Mouse (Mus musculus): ENCODE results near the gene Slc2a1. TPM values are rescaled to one million over a fixed set of nuclear protein-coding genes. Genes with fewer than 3 reads are reported as not detected.

Gene Slc2a1
- polyA plus RNA-seq, 1 experiment from 2014 or later, result 78.8 TPM

DNA sequence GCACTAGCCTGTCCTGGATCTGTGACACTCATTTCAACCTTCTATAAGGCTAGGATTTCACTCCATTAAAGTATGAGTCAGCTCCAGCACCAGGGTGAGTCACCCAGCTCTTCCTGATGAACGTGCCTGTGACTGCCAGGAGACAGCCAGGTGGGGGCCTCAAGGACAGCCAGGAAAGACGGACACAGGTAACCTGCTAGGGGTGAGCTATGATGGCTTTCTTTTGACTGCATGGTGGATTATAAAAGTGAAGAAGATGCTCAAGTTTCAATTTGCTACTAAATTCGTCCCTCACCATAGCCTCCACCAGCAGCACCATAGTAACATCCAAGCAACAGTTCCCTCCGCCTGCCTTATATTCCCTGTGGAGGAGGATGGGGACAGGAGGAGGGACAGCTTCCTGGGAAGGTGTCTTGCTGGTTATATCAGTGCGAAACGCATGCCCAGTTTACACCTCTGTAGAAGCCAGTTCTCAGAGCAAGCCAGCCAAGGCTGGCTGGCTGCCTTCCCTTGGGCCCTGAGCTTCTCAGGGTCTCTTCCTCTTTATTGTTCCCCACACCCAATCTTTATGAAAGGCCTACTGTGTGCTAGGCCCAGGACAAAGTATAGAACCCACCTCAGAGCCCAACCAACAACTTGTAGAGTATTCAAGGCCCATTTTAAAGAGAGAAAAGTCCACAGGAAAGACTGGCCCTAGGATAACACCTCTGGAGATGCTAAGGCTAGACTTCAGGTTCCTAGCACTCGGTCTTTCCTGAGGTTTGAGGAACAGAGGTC lies 6.0 kb upstream of the Slc2a1 start:
- no peaks in the 10 kb centered on the region for H3K36me3 ChIP-seq
- WGBS, result 85% methylated on average over 7 of the region's 7 CpGs
- H3K4me2 ChIP-seq, result no peak overlapping the region
- H3K4me1 ChIP-seq, result peaks cover 18% of the 10 kb centered on the region
- H3K9ac ChIP-seq (replicated peaks), result no peak overlapping the region
- no peak overlapping the region for H3K27ac ChIP-seq (replicated peaks)
- no peak overlapping the region for H3K4me3 ChIP-seq (replicated peaks)
- no peaks in the 10 kb centered on the region for H3K9me3 ChIP-seq (replicated peaks)
- no peak for ATAC-seq (ENCODE audit: low FRiP score)
- no peaks in the 10 kb centered on the region for H3K27me3 ChIP-seq (replicated peaks)

GRCm38 (mm10) chr4:119104847-119105246 lies 3.7 kb upstream of the Slc2a1 start:
- Histone ChIP-seq H3K4me2 (peak overlapping the region; percentile 75), H3K9me3 (replicated peaks) (no peaks in the 10 kb centered on the region), H3K9ac (replicated peaks) (no peak overlapping the region)

GRCm38 (mm10) chr4:119105704-119106103 lies 2.8 kb upstream of the Slc2a1 start:
- ATAC-seq (ENCODE audit: low FRiP score), result 0 out of 2 replicates have a peak, but pooled peaks have one; percentile 11
- Histone ChIP-seq H3K9me3 (replicated peaks) (no peaks in the 10 kb centered on the region), H3K36me3 (no peaks in the 10 kb centered on the region), H3K27me3 (replicated peaks) (no peaks in the 10 kb centered on the region), H3K9ac (replicated peaks) (peak overlapping the region; percentile 49), H3K4me2 (peak overlapping the region; percentile 75), H3K4me3 (replicated peaks) (peak overlapping the region; percentile 41), H3K27ac (replicated peaks) (peak overlapping the region; percentile 56; the same call in 1 of the 2 replicates), H3K4me1 (peaks cover 43% of the 10 kb centered on the region)
- WGBS, result 2% methylated on average over 18 of the region's 18 CpGs

More at GRCm38 (mm10) chr4:119104847-119105246, 3.7 kb upstream of the Slc2a1 start:
- Histone ChIP-seq H3K27me3 (replicated peaks) (no peaks in the 10 kb centered on the region), H3K4me3 (replicated peaks) (no peak overlapping the region), H3K36me3 (no peaks in the 10 kb centered on the region), H3K27ac (replicated peaks) (no peak overlapping the region), H3K4me1 (peaks cover 34% of the 10 kb centered on the region)
- 60% methylated on average over 4 of the region's 4 CpGs for WGBS
- ATAC-seq (ENCODE audit: low FRiP score), result no peak

- Histone ChIP-seq H3K4me1 (peaks cover 61% of the 10 kb centered on the region), H3K27ac (replicated peaks) (0 out of 2 replicates have a peak overlapping the region, but pooled peaks have one; percentile 95)
These were observed 644 bp upstream of the Slc2a1 start for GRCm38 (mm10) chr4:119107867-119108266.

DNA sequence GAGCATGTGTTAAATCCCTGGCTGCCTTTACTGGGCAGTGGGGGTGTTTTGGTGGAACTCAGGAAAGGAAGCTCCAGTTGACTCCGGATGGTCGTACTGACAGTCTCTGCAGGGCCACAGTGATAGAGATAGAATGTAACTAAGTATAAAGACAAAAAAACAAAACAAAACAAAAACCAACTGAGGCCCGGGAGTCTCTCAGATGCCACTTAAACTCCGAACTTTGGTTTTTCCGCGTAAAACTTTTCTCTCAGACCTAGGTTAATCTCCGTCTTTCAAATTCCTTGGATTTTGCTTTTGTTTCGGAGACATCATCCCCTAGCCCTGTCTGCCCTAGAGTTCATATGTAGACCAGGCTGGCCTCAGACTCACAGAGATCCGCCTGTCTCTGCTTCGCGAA lies 1.1 kb downstream of the Slc2a1 start:
- WGBS, result 2% methylated on average over 11 of the region's 11 CpGs
- Histone ChIP-seq H3K27ac (replicated peaks) (no peak overlapping the region), H3K9ac (replicated peaks) (peak overlapping the region; percentile 91), H3K4me2 (peak overlapping the region; percentile 84), H3K4me1 (peaks cover 61% of the 10 kb centered on the region), H3K27me3 (replicated peaks) (no peaks in the 10 kb centered on the region), H3K36me3 (no peaks in the 10 kb centered on the region), H3K4me3 (replicated peaks) (peak overlapping the region; percentile 89), H3K9me3 (replicated peaks) (no peaks in the 10 kb centered on the region)
- ATAC-seq (ENCODE audit: low FRiP score), result no peak

More at GRCm38 (mm10) chr4:119107867-119108266, 644 bp upstream of the Slc2a1 start:
- Histone ChIP-seq H3K9ac (replicated peaks) (no peak overlapping the region), H3K4me2 (peak overlapping the region; percentile 84), H3K27me3 (replicated peaks) (no peaks in the 10 kb centered on the region), H3K9me3 (replicated peaks) (no peaks in the 10 kb centered on the region), H3K4me3 (replicated peaks) (peak overlapping the region; percentile 89; the same call in 1 of the 2 replicates), H3K36me3 (no peaks in the 10 kb centered on the region)
- ATAC-seq (ENCODE audit: low FRiP score), result no peak
- 73% methylated on average over 2 of the region's 2 CpGs for WGBS

GRCm38 (mm10) chr4:119110512-119110911 lies 2.0 kb downstream of the Slc2a1 start:
- H3K36me3 ChIP-seq, result no peaks in the 10 kb centered on the region
- H3K4me2 ChIP-seq, result peak overlapping the region; percentile 84
- H3K9ac ChIP-seq (replicated peaks), result no peak overlapping the region
- H3K9me3 ChIP-seq (replicated peaks), result no peaks in the 10 kb centered on the region
- WGBS, result 18% methylated on average over 5 of the region's 5 CpGs
- no peaks in the 10 kb centered on the region for H3K27me3 ChIP-seq (replicated peaks)
- H3K27ac ChIP-seq (replicated peaks), result no peak overlapping the region
- no peak for ATAC-seq (ENCODE audit: low FRiP score)
- H3K4me3 ChIP-seq (replicated peaks), result peak overlapping the region; percentile 89
- H3K4me1 ChIP-seq, result peaks cover 58% of the 10 kb centered on the region

- Histone ChIP-seq H3K36me3 (no peaks in the 10 kb centered on the region), H3K27ac (replicated peaks) (no peak overlapping the region), H3K27me3 (replicated peaks) (no peaks in the 10 kb centered on the region), H3K4me1 (peaks cover 53% of the 10 kb centered on the region), H3K4me2 (peak overlapping the region; percentile 13; the same call in 1 of the 2 replicates), H3K4me3 (replicated peaks) (0 out of 2 replicates have a peak overlapping the region, but pooled peaks have one; percentile 9), H3K9me3 (replicated peaks) (no peaks in the 10 kb centered on the region), H3K9ac (replicated peaks) (no peak overlapping the region)
- no peak for ATAC-seq (ENCODE audit: low FRiP score)
- 46% methylated on average over 5 of the region's 5 CpGs for WGBS
These were observed 2.9 kb downstream of the Slc2a1 start for GRCm38 (mm10) chr4:119111410-119111809.

- H3K27ac ChIP-seq (replicated peaks), result peak overlapping the region; percentile 46; the same call in 1 of the 2 replicates
- no peak overlapping the region for H3K4me3 ChIP-seq (replicated peaks)
- H3K4me1 ChIP-seq, result peaks cover 51% of the 10 kb centered on the region
- ATAC-seq (ENCODE audit: low FRiP score), result no peak
- H3K36me3 ChIP-seq, result no peaks in the 10 kb centered on the region
- 33% methylated on average over 2 of the region's 2 CpGs for WGBS
- peak overlapping the region; percentile 29 for H3K4me2 ChIP-seq
- no peak overlapping the region for H3K9ac ChIP-seq (replicated peaks)
- no peaks in the 10 kb centered on the region for H3K27me3 ChIP-seq (replicated peaks)
- no peaks in the 10 kb centered on the region for H3K9me3 ChIP-seq (replicated peaks)
These were observed 3.9 kb downstream of the Slc2a1 start for GRCm38 (mm10) chr4:119112256-119112885.

GRCm38 (mm10) chr4:119115611-119116070 lies 7.1 kb downstream of the Slc2a1 start:
- ATAC-seq (ENCODE audit: low FRiP score), result no peak
- H3K9me3 ChIP-seq (replicated peaks), result no peaks in the 10 kb centered on the region
- no peak overlapping the region for H3K9ac ChIP-seq (replicated peaks)
- H3K36me3 ChIP-seq, result no peaks in the 10 kb centered on the region
- H3K4me3 ChIP-seq (replicated peaks), result no peak overlapping the region
- 30% methylated on average over 6 of the region's 6 CpGs for WGBS
- H3K4me1 ChIP-seq, result peaks cover 27% of the 10 kb centered on the region
- no peaks in the 10 kb centered on the region for H3K27me3 ChIP-seq (replicated peaks)
- H3K4me2 ChIP-seq, result no peak overlapping the region
- no peak overlapping the region for H3K27ac ChIP-seq (replicated peaks)

DNA sequence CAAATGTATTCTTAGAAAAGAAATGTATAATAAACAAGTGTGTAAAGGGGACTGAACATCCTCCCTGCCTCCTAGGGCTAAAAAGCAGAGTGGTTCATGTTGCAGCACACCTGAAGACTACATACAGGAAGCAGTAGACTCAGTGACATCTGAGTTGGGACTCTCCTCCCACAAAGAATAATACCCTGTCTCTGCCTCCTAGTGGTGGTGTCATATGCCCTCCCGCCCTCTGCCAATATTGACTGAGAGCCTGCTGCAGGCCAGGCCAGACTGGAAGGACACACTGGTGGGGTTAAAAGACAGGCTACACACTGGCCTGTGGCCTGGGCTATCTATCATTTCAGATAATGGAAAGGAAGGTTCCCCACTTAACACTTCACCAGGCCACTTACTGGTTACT lies 7.8 kb downstream of the Slc2a1 start:
- ATAC-seq (ENCODE audit: low FRiP score), result no peak
- Histone ChIP-seq H3K9ac (replicated peaks) (no peak overlapping the region), H3K9me3 (replicated peaks) (no peaks in the 10 kb centered on the region), H3K27ac (replicated peaks) (no peak overlapping the region), H3K27me3 (replicated peaks) (no peaks in the 10 kb centered on the region), H3K4me2 (no peak overlapping the region), H3K4me1 (peaks cover 28% of the 10 kb centered on the region), H3K36me3 (no peaks in the 10 kb centered on the region), H3K4me3 (replicated peaks) (no peak overlapping the region)
- WGBS, result 52% methylated on average over 1 of the region's 1 CpGs

DNA sequence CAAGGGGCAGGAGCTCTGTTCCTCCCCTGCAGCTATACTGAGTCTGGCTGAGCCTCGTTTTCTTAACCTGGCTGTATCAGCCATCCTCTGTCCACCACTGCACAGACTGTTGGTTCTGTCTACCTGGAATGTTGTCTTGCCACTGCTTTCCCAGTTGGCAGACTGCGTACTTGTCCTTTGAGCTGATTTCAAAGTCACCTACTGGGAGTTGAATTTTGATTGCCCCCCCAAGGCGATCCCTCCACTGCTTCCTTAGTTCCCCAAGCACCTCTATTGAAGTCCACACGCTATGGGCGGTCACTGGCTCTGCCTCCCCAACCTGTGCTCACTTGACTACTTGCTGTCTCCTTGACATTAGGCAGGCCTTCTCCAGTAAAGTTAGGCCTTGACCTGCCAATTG lies 9.1 kb downstream of the Slc2a1 start:
- Histone ChIP-seq H3K4me3 (replicated peaks) (no peak overlapping the region), H3K4me1 (peaks cover 19% of the 10 kb centered on the region), H3K9me3 (replicated peaks) (no peaks in the 10 kb centered on the region), H3K27ac (replicated peaks) (no peak overlapping the region), H3K4me2 (no peak overlapping the region), H3K36me3 (peaks cover 3% of the 10 kb centered on the region; the same call in 1 of the 2 replicates), H3K9ac (replicated peaks) (no peak overlapping the region), H3K27me3 (replicated peaks) (no peaks in the 10 kb centered on the region)
- ATAC-seq (ENCODE audit: low FRiP score), result no peak
- 62% methylated on average over 5 of the region's 5 CpGs for WGBS

All from neural tube, embryonic 15.5 days (tissue).